Mouse (Mus musculus) left cerebral cortex, adult 8-10 months (tissue): ENCODE measurements at regions not wholly inside any gene's neighbourhood (a gene's known extent, or its start where the extent isn't known, plus 50 kb on each side); places are given as distances from the start of the nearest gene placed in this dataset.

Source experiments
- DNase-seq, 2 experiments: peaks; one replicate each; pipeline ENCODE4 v3.0.0; 2022; ENCODE audit warnings: low spot score in 2 of 2

DNA sequence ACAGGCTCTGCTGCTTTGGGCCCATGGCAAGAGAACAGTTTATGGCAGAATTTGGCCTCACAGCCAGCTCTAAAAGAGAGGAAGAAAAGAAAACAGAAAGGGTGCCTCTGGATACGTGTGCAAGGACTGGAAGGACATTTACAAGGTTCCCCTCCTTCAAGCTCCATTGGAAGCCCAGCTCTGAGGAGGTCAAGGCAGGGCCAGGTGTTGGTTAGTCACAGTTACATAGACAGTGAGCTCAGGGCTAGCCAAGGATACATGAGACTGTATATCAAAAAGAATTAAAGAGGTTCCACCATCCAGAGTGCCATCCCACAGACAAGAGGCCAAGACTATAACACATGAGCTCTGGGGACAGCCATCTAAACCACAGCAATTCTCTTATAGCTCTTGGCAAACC is 131.6 kb upstream of the Jarid2 start:
- no peak for DNase-seq

DNA sequence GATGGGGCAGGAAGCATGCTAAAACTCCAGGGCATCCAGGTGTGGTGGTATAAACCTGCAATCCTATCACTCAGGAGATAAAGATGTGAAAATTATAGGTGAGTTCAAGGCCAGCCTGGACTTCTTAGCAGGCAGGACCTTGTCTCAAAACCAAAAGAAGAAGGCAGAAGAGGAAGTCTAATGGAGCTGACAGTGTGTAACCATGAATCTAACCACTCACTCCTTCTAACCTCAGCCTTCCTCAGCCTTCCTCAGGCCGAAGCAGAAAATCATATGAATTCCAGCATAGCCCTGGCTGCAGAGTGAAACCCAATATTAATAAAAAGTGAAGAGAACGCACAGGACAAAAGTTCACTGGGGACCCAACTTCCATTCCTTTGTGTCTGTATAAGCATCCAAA is 128.2 kb upstream of the Jarid2 start:
- DNase-seq, result no peak

DNA sequence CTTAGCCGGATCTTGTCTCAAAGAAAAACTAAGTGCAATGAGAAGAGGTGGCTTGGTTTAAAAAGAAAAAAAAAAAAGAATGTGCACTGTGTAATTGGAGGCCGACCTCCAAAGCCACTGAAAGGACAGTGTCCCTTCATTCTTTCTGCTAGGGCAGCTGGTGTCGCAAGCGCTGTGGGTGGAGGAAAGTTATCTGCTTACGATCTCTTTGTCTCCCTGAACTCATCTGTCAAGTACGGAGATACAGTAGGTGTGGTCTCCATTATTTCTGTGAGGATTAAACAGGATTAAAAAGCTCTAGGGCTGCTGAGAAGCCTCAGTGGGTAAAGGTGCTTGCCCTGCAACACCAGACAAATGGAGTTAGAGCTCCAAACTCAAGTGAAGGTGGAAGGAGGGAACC is 126.6 kb upstream of the Jarid2 start:
- DNase-seq, result no peak

DNA sequence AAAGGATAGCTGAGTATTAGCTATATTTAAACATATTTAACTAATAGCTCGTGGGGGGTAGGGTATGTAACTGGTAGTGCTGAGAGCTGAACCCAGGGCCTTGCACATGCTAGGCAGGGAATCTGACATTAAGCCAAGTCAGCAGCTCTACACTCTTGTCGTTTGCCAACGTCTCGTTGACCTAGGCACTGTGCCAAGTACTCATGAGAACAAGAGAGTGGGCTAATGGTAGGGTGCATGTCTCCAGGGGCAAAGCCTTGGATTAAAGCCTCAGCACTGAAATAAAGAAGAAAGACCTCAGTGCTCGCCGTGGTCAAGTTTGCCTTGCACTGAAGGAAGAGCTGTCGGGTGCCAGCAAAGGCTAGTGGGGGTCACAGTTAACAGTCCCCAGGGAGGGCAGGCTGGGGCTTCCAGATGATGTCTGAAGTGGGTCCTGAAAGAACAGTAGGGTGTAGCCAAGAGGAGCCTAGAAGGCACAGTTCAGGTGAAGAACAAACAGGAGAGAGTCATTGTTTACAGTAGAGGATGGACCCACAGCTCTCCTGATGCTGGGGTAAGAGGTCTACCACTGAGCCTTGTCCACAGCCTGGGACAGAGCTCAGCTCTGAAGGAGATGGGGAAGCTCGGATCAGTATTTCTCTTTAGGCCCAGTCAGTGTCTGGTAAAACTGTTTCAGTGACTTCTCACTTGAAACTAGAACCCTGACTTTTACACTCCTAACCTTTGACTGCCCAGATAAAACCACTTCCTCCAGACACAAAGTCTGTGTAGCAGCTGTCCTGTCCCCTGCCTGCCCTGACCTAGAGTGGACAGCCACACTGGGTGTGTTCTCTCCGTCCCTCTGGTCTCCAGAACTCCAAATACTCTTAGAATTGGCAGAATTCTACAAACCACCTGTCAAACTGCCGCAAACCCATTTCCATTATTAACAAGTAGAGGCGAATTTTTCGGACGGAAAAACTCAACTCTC is 121.7 kb upstream of the Jarid2 start:
- DNase-seq, result no peak

GRCm38 (mm10) chr13:44608286-44608675 is 121.0 kb upstream of the Jarid2 start:
- DNase-seq, result no peak

DNA sequence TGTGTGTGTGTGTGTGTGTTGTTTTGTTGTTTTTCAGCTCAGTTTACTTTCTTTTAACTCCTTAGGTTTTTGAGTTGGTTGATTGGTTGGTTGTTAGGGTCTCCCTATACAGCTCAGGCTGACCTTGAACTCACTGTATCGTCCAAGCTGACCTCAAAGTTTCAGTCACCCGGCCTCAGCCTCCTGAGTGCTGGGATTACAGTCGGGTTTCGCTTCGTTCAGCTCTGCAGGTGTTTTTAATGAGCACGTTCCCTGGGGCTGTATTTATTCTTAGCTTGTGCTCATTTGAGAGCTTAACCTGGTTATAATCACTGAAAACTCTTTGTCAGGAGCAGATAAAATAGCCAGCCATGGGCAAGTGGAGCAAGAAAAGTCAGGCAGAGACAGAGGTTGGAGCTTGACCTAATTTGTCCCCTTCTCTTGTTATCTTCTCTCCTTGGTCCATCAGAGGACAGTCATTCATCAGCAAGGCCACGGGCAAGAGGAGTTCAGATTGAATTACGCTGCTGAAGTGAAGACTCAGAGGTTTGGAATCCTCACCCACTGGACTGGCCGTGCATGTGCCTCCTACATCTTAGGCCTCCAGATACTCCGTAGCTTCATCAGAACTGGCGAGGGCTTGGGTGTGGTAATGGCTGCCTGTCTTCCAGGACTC is 120.5 kb upstream of the Jarid2 start:
- DNase-seq, result no peak

GRCm38 (mm10) chr13:44609606-44610005 is 119.7 kb upstream of the Jarid2 start:
- DNase-seq, result no peak

DNA sequence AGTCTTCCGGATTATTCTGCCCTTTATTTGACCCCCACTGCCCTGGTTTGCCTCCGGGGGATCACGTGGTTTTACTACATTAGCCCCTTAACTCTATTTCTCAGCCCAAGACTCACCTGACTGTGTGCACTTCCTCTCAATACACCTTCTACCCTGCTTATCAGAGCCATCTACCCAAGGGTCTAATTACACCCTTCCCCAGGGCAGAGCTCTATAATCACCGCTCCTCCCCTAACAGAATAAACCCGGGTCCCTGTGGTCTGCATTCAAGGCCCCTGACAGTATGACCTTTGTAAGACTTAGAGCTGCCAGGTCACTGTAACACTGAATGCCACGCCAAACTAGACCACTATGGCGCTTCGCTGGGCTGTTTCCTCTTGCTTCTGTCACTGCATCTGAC is 113.6 kb upstream of the Jarid2 start:
- no peak for DNase-seq

- DNase-seq, result no peak
Observed at GRCm38 (mm10) chr13:44618368-44618767, 110.9 kb upstream of the Jarid2 start.

DNA sequence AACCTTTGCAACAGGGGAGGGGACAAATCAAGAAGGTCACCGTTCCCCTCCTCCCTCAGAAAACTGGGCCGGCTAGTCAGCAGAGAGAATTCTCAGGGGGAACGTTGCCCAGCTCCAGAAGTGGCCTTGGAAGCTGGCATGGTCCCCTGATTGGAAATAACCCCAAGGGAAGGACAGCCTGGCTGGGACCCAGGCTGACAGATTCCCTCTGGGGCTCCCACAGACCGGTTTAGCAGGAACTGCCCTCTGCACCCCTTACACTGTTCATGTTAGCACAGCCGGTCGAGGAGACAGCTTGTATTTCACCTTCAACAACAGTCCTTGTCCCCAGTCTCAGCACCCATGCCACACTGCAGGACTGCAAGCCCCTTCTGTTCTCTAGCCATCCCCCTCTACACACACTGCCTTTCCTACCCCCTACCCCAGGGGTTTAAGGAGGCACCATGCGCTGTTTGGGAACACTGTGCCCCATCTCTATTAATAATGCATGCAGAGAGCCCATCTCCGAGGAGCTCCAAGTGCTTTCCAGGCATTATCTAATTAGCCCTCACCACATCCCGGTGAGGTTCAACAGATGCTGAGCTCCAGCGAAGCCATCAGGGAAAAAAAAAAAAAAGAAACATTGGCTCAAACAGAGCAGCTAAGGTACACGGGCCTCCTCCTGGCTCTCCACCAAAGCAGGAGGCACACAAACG is 106.5 kb upstream of the Jarid2 start:
- no peak for DNase-seq

GRCm38 (mm10) chr13:44624716-44625115 is 104.6 kb upstream of the Jarid2 start:
- no peak for DNase-seq

- no peak for DNase-seq
Observed at GRCm38 (mm10) chr13:44625792-44626191, 103.5 kb upstream of the Jarid2 start.

GRCm38 (mm10) chr13:44626806-44627205 is 102.5 kb upstream of the Jarid2 start:
- DNase-seq, result no peak

DNA sequence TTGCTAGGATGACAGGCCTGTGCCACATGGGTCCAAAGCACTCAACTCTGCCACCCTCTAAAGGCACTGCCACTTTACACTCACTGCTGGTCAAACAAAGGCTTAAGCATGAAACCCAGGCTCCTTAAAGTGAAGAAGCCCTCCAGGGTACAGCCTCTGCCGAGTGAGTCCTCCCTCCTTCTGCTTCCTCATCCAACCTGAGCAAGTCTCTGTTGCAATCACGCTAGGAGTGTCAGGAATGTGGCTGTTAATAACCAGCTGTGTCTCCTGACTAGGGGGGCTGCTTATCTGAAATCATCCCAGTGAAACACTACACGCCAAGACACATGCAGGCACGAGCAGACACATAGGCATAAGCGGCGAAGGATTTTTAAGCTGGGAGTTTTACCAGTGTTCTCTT is 99.2 kb upstream of the Jarid2 start:
- no peak for DNase-seq

GRCm38 (mm10) chr13:44634616-44635015 is 94.7 kb upstream of the Jarid2 start:
- DNase-seq, result no peak

- no peak for DNase-seq
Observed at GRCm38 (mm10) chr13:44635221-44636007, 93.9 kb upstream of the Jarid2 start.

DNA sequence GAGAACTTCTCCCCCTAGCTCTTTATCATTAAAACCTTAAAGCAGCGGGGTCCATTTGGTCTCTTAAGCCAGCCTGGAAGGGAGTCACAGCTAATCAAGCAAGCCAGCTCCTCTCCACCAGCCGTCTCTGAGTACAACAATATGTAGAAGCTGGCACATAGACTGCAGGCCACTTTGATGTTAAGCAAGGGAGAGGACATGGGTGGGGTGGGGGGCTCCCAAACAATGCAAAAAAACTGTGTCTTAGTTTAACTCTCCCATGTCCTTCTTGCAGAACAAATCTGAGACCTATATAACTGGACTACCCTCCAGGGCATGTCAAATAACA is 93.3 kb upstream of the Jarid2 start:
- DNase-seq, result no peak

- no peak for DNase-seq
Observed at GRCm38 (mm10) chr13:44642361-44642760, 86.9 kb upstream of the Jarid2 start.

GRCm38 (mm10) chr13:44650052-44650451 is 79.2 kb upstream of the Jarid2 start:
- no peak for DNase-seq

- DNase-seq, result no peak
Observed at GRCm38 (mm10) chr13:44651259-44652238, 77.7 kb upstream of the Jarid2 start.
